In genomic region chr2:27540515-27540836, GRCm38 (mm10) we compare ENCODE assay signal across 8 mouse cellular contexts. TPM values are rescaled to one million over a fixed set of nuclear protein-coding genes. Genes with fewer than 3 reads are reported as not detected.
DNase-seq lines count a peak whose midpoint lies in the region; ATAC-seq and TF ChIP-seq lines count a peak whose summit lies in the region.

No protein-coding gene starts in this region.

- peak overlapping the region; percentile 36 for H3K4me3 ChIP-seq in lung, postnatal 0 days (ENCODE audit: low read depth, low read length)
- peak overlapping the region; percentile 47 for H3K4me3 ChIP-seq in limb, embryonic 14.5 days (replicated peaks; ENCODE audit: low read length)
- H3K4me3 ChIP-seq in stomach, embryonic 14.5 days (ENCODE audit: low read depth, low read length) = peak overlapping the region; percentile 38

- peak; percentile 0; the same call in 1 of the 2 replicates for ATAC-seq in lung, postnatal 0 days
- ATAC-seq in erythroid progenitor cell, adult 5-6 weeks (replicated peaks; ENCODE audit: low FRiP score, poor library complexity, severe bottlenecking) = peak; percentile 31
- ATAC-seq in limb, embryonic 14.5 days (ENCODE audit: low FRiP score, low read depth) = 0 out of 2 replicates have a peak, but pooled peaks have one; percentile 1
- peak; percentile 10; the same call in 1 of the 2 replicates for ATAC-seq in stomach, embryonic 14.5 days (ENCODE audit: insufficient number of reproducible peaks, insufficient read depth, low FRiP score, low read depth)

- H3K4me2 ChIP-seq in lung, postnatal 0 days (replicated peaks; ENCODE audit: low read depth, low read length) = peak overlapping the region; percentile 55
- peak overlapping the region; percentile 63 for H3K4me2 ChIP-seq in limb, embryonic 14.5 days (replicated peaks; ENCODE audit: low read depth, low read length, severe bottlenecking)
- H3K4me2 ChIP-seq in stomach, embryonic 14.5 days (replicated peaks; ENCODE audit: low read depth, low read length) = peak overlapping the region; percentile 79

- no peak for TF ChIP-seq POLR2A in limb, embryonic 14.5 days (IDR thresholded peaks at IDR 0.05; ENCODE audit: borderline replicate concordance, extremely low read depth, insufficient read depth, insufficient read length)

- H3K27ac ChIP-seq in lung, postnatal 0 days (ENCODE audit: low read length) = peak overlapping the region; percentile 82
- H3K27ac ChIP-seq in limb, embryonic 14.5 days (replicated peaks; ENCODE audit: low read depth, low read length) = peak overlapping the region; percentile 87
- peak overlapping the region; percentile 91 for H3K27ac ChIP-seq in stomach, embryonic 14.5 days (ENCODE audit: low read length)

- DNase-seq in lung, postnatal 0 days (ENCODE audit: low spot score) = no peak
- no peak for DNase-seq in lung, adult 18-20 months
- no peak for DNase-seq in limb, embryonic 14.5 days (ENCODE audit: low spot score)
- DNase-seq in left cerebral cortex, postnatal 14 days (ENCODE audit: low spot score in 2 of 2) = no peak
- DNase-seq in layer of hippocampus, adult 9-11 months = no peak
- DNase-seq in kidney, postnatal 25 days = no peak

- H3K36me3 ChIP-seq in lung, postnatal 0 days (ENCODE audit: insufficient read depth, low read length) = peaks cover 5% of the 10 kb centered on the region; the same call in 1 of the 2 replicates
- H3K36me3 ChIP-seq in limb, embryonic 14.5 days (ENCODE audit: control insufficient read depth, insufficient read depth, low read length) = peaks cover 10% of the 10 kb centered on the region
- peaks cover 3% of the 10 kb centered on the region; the same call in 1 of the 2 replicates for H3K36me3 ChIP-seq in stomach, embryonic 14.5 days (ENCODE audit: control insufficient read depth, insufficient read depth, low read length)

- 15% methylated on average over 10 of the region's 10 CpGs for WGBS in lung, postnatal 0 days
- 23% methylated on average over 10 of the region's 10 CpGs for WGBS in limb, embryonic 14.5 days
- 15% methylated on average over 10 of the region's 10 CpGs for WGBS in stomach, embryonic 14.5 days

- H3K4me1 ChIP-seq in lung, postnatal 0 days (ENCODE audit: insufficient read depth, low read depth, low read length) = peaks cover 9% of the 10 kb centered on the region; the same call in 1 of the 2 replicates
- H3K4me1 ChIP-seq in limb, embryonic 14.5 days (ENCODE audit: control insufficient read depth, insufficient read depth, low read length) = peaks cover 9% of the 10 kb centered on the region
- H3K4me1 ChIP-seq in stomach, embryonic 14.5 days (ENCODE audit: control insufficient read depth, insufficient read depth, low read length) = peaks cover 11% of the 10 kb centered on the region

- H3K27me3 ChIP-seq in lung, postnatal 0 days (replicated peaks; ENCODE audit: insufficient read depth, low read length) = no peaks in the 10 kb centered on the region
- H3K27me3 ChIP-seq in limb, embryonic 14.5 days (ENCODE audit: control insufficient read depth, insufficient read depth, low read length) = no peaks in the 10 kb centered on the region
- no peaks in the 10 kb centered on the region for H3K27me3 ChIP-seq in stomach, embryonic 14.5 days (ENCODE audit: control insufficient read depth, insufficient read depth, low read length)

- intact Hi-C loops in left cerebral cortex, postnatal 14 days (cut with DNase I) = loop anchor here (10.0 kb wide), 1 partner anchor 904 kb away; the partner anchor contains the start of gene Ppp1r26

- TF ChIP-seq CTCF in lung, postnatal 0 days (IDR thresholded peaks at IDR 0.05) = no peak

- TF ChIP-seq EP300 in lung, postnatal 0 days (IDR thresholded peaks at IDR 0.05) = no peak

- H3K9ac ChIP-seq in lung, postnatal 0 days (replicated peaks; ENCODE audit: low read depth) = peak overlapping the region; percentile 27; the same call in 1 of the 2 replicates
- H3K9ac ChIP-seq in limb, embryonic 14.5 days (ENCODE audit: low read depth, low read length, severe bottlenecking) = peak overlapping the region; percentile 64
- H3K9ac ChIP-seq in stomach, embryonic 14.5 days (replicated peaks; ENCODE audit: low read depth, low read length) = peak overlapping the region; percentile 37; the same call in 1 of the 2 replicates

- no peaks in the 10 kb centered on the region for H3K9me3 ChIP-seq in lung, postnatal 0 days (ENCODE audit: low read length)
- H3K9me3 ChIP-seq in limb, embryonic 14.5 days (ENCODE audit: control insufficient read depth, low read length) = no peaks in the 10 kb centered on the region
- H3K9me3 ChIP-seq in stomach, embryonic 14.5 days (ENCODE audit: control insufficient read depth, low read depth, low read length) = no peaks in the 10 kb centered on the region

RNA-seq across cellular contexts. Expression of gene Wdr5, which starts 25.5 kb away (rescaled TPM):
- 20.5 and 24.0 TPM in 2 replicates for polyA plus RNA-seq in lung, postnatal 0 days (2015; fragmentation: Nextera tagmentation; extraction: Ambion mirVana)
- 14.4 and 18.9 TPM in 2 replicates for total RNA-seq in erythroid progenitor cell, adult 5-6 weeks (2015; ENCODE audit: low replicate concordance)
- 13.6 and 28.5 TPM in 2 replicates for total RNA-seq in erythroid progenitor cell, adult 5-6 weeks (2017; ENCODE audit: low replicate concordance)
- polyA plus RNA-seq in limb, embryonic 14.5 days (2012; rRNA removed) = 64.2 and 66.0 TPM in 2 replicates
- 51.6 and 56.9 TPM in 2 replicates for polyA plus RNA-seq in limb, embryonic 14.5 days (2014; fragmentation: Nextera tagmentation; extraction: Ambion mirVana)
- 48.7 and 49.2 TPM in 2 replicates for polyA plus RNA-seq in stomach, embryonic 14.5 days (2014; fragmentation: Nextera tagmentation; extraction: Ambion mirVana)
- total RNA-seq in left cerebral cortex, postnatal 14 days (2021) = 10 to 100 TPM; 34.9 to 37.3 TPM

RNA-seq across cellular contexts. Expression of gene Brd3, which starts 33.0 kb away (rescaled TPM):
- 44.9 and 47.5 TPM in 2 replicates for polyA plus RNA-seq in lung, postnatal 0 days (2015; fragmentation: Nextera tagmentation; extraction: Ambion mirVana)
- 22.7 and 30.6 TPM in 2 replicates for total RNA-seq in erythroid progenitor cell, adult 5-6 weeks (2015; ENCODE audit: low replicate concordance)
- total RNA-seq in erythroid progenitor cell, adult 5-6 weeks (2017; ENCODE audit: low replicate concordance) = 17.3 and 19.8 TPM in 2 replicates
- 75.5 and 78.1 TPM in 2 replicates for polyA plus RNA-seq in limb, embryonic 14.5 days (2012; rRNA removed)
- polyA plus RNA-seq in limb, embryonic 14.5 days (2014; fragmentation: Nextera tagmentation; extraction: Ambion mirVana) = 155 and 177 TPM in 2 replicates
- polyA plus RNA-seq in stomach, embryonic 14.5 days (2014; fragmentation: Nextera tagmentation; extraction: Ambion mirVana) = 120 and 134 TPM in 2 replicates
- total RNA-seq in left cerebral cortex, postnatal 14 days (2021) = 10 to 100 TPM; 61.3 to 64.0 TPM
